Mouse (Mus musculus) left cerebral cortex, adult 2 months (tissue): Measurements from ENCODE around the gene Asic2. TPM values are rescaled to one million over a fixed set of nuclear protein-coding genes. Genes with fewer than 3 reads are reported as not detected.

Experiments
- DNase-seq, 2 experiments: peaks; one replicate each; pipeline ENCODE4 v3.0.0; 2021 to 2022; ENCODE audit warnings: low spot score in 2 of 2, mixed read lengths in 1 of 2; ENCODE audit errors: extremely low spot score in 1 of 2
- H3K27ac ChIP-seq: fragments of 200-600 bp; 2 replicates; pipeline ENCODE4 v1.8.1; 2022
- H3K4me3 ChIP-seq: fragments of 200-600 bp; 2 replicates; pipeline ENCODE4 v1.8.1; 2022
- CTCF ChIP-seq: fragments of 200-600 bp; IDR thresholded peaks from 2 replicates; pipeline ENCODE4 v1.8.1; 2022; ENCODE audit warnings: antibody characterized with exemption, mild to moderate bottlenecking, moderate library complexity
- intact Hi-C: fragments of 180-260 bp; cut with DNase I; formaldehyde crosslinking; loops from one replicate; pipeline ENCODE4 v1.15.1; 2025
- total RNA-seq, 2 experiments: library from RNA; stranded (reverse); gene quantifications; 2 replicates each; pipeline ENCODE4 v1.2.3; 2021

Asic2 gene
- total RNA-seq, 2 experiments from 2014 or later = 65.7 to 75.2 TPM

DNA sequence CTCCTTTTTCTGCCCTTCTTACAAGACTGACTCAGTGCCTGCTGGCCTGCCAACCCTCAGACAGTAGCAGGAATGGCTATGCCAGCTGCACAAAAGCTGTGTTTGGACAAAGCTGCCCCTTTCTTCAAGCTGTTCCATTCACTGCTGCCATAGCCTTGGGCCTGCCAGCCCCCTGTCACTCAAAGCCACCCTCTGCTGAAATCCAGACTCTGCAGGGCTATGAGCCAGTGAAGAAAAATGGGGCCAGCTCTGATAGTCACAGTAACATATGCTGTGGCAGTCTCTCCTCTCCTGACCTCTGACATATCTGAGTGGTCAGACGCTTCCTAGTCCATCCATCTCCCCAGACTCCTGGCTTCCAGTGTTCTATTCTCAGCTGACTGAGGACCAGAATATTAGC, 200.5 kb downstream of the Asic2 start:
- intact Hi-C loops = loop anchor here (5.0 kb wide), 1 partner anchor 205 kb away; no protein-coding TSS in a partner anchor
- peak; percentile 23 to 26 for DNase-seq
- Histone ChIP-seq H3K27ac (no peak overlapping the region), H3K4me3 (no peak overlapping the region)
- TF ChIP-seq CTCF = no peak

DNA sequence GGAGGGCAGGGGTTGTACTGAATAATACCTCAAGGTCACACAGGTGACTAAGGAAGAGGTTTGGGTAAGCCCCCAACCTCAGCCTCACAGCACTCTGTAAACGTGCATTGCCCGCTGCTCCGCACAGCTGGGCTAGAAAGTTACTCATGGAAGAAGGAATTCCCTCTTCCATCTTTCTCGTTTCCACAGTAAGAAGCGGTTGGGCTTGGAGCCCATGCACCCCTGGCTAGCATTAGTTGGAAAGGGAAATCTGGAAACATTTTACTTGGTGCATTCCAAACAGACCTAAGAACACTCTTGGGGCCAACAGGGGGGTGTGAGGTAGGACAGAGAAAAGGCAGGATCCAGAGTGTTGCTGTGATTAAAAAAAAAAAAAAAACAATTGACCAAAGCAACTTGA, 203.0 kb downstream of the Asic2 start:
- H3K27ac ChIP-seq = no peak overlapping the region
- intact Hi-C loops = loop anchor here (5.0 kb wide), 1 partner anchor 207 kb away; no protein-coding TSS in a partner anchor
- no peak for TF ChIP-seq CTCF
- no peak for DNase-seq
- H3K4me3 ChIP-seq = no peak overlapping the region

DNA sequence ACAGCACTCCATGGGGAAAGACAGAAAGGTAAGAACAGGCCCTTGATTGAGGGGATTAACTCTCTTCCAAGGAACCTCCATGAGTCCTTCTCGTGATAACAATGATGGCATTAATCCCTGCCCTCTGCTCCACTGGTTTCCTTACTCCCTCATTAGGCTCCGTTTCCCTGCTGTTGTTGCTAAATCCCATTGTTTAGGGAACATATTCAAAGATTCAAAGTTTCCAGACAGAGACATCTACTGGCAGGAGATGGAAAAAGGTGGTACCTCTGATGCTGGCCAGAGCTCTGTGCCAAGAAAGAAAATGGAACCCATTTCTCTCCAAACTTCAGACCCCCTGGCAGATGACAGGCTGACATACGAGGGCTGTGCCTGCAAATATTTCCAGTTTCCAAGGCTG, 203.5 kb downstream of the Asic2 start:
- intact Hi-C loops = loop anchor here (1.0 to 5.0 kb wide), 2 partner anchors 129 to 208 kb away; no protein-coding TSS in a partner anchor
- DNase-seq = no peak
- TF ChIP-seq CTCF = peak; percentile 51
- Histone ChIP-seq H3K4me3 (no peak overlapping the region), H3K27ac (no peak overlapping the region)

- H3K27ac ChIP-seq = no peak overlapping the region
- intact Hi-C loops = no loop called here
- DNase-seq = no peak
- no peak for TF ChIP-seq CTCF
- H3K4me3 ChIP-seq = no peak overlapping the region
Measured at GRCm38 (mm10) chr11:81757221-81757620, 211.0 kb downstream of the Asic2 start.

DNA sequence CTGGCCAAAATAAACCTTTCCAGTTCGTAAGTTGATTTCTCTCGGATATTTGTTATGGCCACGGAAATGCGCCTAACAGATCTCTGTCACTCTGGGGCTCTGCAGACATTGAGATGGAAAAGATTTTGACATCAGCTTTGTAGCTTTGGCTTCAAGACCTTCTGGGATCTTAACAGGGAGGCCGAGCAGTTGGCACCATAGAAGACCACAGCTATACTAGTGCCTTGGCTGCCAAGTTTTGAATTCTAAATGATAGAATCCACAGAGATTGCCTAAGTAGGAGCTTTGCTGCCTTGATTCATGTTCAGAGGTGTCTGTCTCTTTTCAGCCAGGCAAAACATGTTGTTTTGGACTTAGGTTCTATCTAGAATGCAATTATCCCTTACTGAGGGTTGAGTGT, 217.4 kb downstream of the Asic2 start:
- Histone ChIP-seq H3K27ac (no peak overlapping the region), H3K4me3 (no peak overlapping the region)
- intact Hi-C loops = no loop called here
- no peak for TF ChIP-seq CTCF
- DNase-seq = no peak

DNA sequence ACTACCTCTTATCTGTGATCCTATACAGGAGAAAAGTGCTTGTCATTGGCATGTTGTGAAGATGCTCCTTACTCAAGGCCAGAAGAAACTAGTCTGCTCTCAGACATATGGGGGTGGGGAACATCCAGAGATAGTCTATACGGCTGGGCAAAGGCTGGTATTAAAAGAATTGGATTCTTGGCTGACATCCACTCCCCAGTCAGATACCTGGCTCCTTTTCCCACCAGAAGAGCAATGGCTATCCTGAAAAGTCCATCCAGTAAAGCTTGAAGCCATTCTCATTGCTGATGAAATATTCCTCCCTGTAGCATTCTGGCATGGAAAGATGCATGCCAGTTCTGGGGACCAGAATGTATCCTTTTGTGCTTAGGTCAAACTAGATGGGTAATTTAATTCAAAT, 218.2 kb downstream of the Asic2 start:
- Histone ChIP-seq H3K4me3 (no peak overlapping the region), H3K27ac (no peak overlapping the region)
- no peak for TF ChIP-seq CTCF
- intact Hi-C loops = no loop called here
- DNase-seq = no peak

DNA sequence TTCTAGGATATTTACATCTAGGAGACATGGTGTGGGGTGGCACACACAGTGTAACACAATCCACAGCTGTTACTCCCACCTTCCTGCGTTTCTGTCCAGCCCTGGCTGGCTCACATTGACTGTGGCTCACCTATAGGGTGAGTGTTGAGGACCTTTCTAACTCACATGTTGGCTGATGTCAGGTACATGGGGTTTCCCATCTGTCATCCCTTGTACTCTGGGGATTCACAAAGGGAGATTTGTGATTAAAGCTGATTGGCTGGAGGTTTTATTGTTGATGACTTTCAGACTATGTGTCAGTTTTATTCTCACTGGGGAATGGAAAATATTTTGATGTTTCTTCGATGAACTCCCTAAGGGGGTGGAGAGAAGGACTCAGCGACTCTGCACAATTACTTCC, 229.3 kb downstream of the Asic2 start:
- TF ChIP-seq CTCF = no peak
- intact Hi-C loops = no loop called here
- DNase-seq = no peak
- Histone ChIP-seq H3K4me3 (no peak overlapping the region), H3K27ac (no peak overlapping the region)

GRCm38 (mm10) chr11:81737777-81738176, 230.5 kb downstream of the Asic2 start:
- no peak overlapping the region for H3K27ac ChIP-seq
- H3K4me3 ChIP-seq = no peak overlapping the region
- no peak for TF ChIP-seq CTCF
- intact Hi-C loops = no loop called here
- no peak for DNase-seq

DNA sequence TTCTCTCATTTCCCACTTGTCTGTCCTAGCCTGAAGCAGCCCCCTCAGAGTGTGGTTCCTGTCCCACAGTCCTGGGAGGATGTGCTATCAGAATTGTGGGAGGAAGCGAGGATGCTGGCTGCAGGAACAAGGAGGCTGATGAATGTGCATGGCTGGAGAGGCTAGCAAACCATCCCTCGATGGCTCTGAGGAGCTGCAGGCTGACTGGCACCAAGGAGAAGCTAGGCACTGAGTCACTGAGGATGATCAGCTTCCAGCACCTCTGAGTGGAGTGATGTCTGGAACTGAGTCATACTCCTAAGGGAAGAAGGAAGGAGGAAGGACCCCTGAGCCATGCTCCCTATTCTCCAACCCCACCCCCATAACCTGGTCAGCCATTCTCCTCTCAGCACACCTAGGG, 246.2 kb downstream of the Asic2 start:
- Histone ChIP-seq H3K4me3 (no peak overlapping the region), H3K27ac (no peak overlapping the region)
- peak; percentile 13 to 22 for DNase-seq
- intact Hi-C loops = no loop called here
- TF ChIP-seq CTCF = no peak

DNA sequence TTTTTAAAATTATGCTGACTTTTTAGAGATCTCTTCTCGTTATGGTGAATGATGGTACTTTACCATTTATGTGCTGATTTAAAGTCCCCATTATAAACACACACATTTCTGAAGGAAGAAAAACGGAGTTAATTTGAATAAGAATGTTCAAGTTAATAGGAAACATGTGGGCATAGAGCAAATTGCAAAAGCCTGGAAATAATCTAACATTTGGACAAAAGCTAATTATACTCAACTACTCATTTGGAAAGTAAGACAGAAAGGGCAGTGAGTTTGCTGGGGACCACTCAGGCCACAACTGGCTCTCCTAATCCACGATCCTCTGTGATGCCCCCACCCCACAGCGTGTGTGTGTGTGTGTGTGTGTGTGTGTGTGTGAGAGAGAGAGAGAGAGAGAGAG, 253.5 kb downstream of the Asic2 start:
- H3K27ac ChIP-seq = no peak overlapping the region
- DNase-seq = no peak
- no peak overlapping the region for H3K4me3 ChIP-seq
- intact Hi-C loops = no loop called here
- TF ChIP-seq CTCF = no peak

DNA sequence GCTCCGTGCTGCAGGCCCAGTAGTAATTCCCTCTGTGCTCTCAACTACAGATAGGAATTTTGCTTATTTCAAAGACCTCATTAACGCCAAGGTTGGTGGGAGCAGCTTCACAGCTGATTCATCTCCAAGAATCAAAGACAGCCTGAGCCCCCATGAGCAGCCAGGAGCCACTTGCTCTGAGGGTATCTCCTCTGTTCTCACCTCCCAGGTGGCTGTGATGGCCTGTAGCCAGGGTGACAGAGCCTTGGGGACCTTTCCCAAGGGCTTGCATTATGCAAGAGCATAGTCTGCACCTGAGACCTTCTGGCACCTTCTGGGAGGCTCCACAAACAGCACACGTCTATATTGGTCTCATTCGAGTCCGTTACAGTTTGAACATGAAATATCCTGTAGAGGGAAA, 261.3 kb downstream of the Asic2 start:
- no peak overlapping the region for H3K27ac ChIP-seq
- TF ChIP-seq CTCF = no peak
- H3K4me3 ChIP-seq = no peak overlapping the region
- no peak for DNase-seq
- intact Hi-C loops = no loop called here

DNA sequence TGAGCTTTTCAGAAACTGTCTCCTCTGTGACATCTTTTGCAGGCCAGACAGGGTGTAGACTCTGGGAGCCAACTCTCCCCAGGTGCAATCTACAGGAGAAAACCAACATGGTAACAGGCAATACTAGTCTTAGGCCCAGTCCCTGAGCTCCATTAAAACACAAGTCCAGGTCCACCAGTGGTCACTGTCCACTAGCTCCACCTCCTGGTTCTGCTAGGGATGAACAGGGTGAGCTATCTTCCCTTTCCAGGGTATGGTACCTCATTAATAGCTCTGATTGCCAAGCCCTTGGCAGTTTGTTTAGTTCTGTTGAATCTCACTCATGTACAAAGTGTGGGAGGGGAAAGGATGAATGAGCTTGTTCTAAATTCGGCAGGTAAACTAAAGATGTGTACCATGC, 270.2 kb downstream of the Asic2 start:
- Histone ChIP-seq H3K27ac (no peak overlapping the region), H3K4me3 (no peak overlapping the region)
- peak; percentile 35 for TF ChIP-seq CTCF
- DNase-seq = no peak
- intact Hi-C loops = loop anchor here (5.0 kb wide), 1 partner anchor 61 kb away; no protein-coding TSS in a partner anchor

- Histone ChIP-seq H3K27ac (no peak overlapping the region), H3K4me3 (no peak overlapping the region)
- intact Hi-C loops = loop anchor here (5.0 kb wide), 1 partner anchor 58 kb away; no protein-coding TSS in a partner anchor
- no peak for DNase-seq
- no peak; the same call in 1 of the 2 replicates for TF ChIP-seq CTCF
Measured at GRCm38 (mm10) chr11:81695501-81695900, 272.8 kb downstream of the Asic2 start.

- Histone ChIP-seq H3K4me3 (no peak overlapping the region), H3K27ac (no peak overlapping the region)
- DNase-seq = no peak
- intact Hi-C loops = no loop called here
- no peak for TF ChIP-seq CTCF
Measured at GRCm38 (mm10) chr11:81680511-81680910, 287.7 kb downstream of the Asic2 start.
